Mouse (Mus musculus) cerebellum, adult 2 months (tissue): ENCODE measurements around the gene 1110032F04Rik. TPM values are rescaled to one million over a fixed set of nuclear protein-coding genes. Genes with fewer than 3 reads are reported as not detected.
A peak's percentile ranks its signal among the peaks of the same experiment; 100 is the strongest.

Source experiments
- DNase-seq, 2 experiments: peaks; one replicate each; pipeline ENCODE4 v3.0.0; 2021
- H3K27ac ChIP-seq: fragments of 200-500 bp; 2 replicates; pipeline ENCODE4 v1.5.1; 2012; ENCODE audit warnings: low read length, control low read depth, inconsistent platforms; ENCODE audit not compliant: insufficient read depth
- H3K27me3 ChIP-seq: fragments of 200-500 bp; 2 replicates; pipeline ENCODE4 v1.6.1; 2012; ENCODE audit warnings: inconsistent platforms, mild to moderate bottlenecking, low read length, moderate library complexity; ENCODE audit not compliant: control insufficient read depth, insufficient read depth
- H3K4me1 ChIP-seq: fragments of 200-500 bp; 2 replicates; pipeline ENCODE4 v1.6.1; 2011; ENCODE audit warnings: low read length; ENCODE audit not compliant: control insufficient read depth, insufficient read depth
- H3K4me3 ChIP-seq: fragments of 200-500 bp; replicated peaks from 2 replicates; pipeline ENCODE3; 2011; ENCODE audit warnings: mild to moderate bottlenecking, low read depth, low read length, control low read depth; ENCODE audit not compliant: insufficient read depth
- CTCF ChIP-seq: fragments of 200-500 bp; IDR thresholded peaks from 2 replicates; pipeline ENCODE4 v1.5.1; 2011; ENCODE audit warnings: low read depth, mild to moderate bottlenecking, control low read depth, low read length, moderate library complexity, borderline replicate concordance; ENCODE audit not compliant: insufficient read depth
- POLR2A ChIP-seq: fragments of 200-500 bp; IDR thresholded peaks from 2 replicates; pipeline ENCODE4 v1.6.1; 2011; ENCODE audit warnings: low read length, control low read depth, borderline replicate concordance; ENCODE audit not compliant: insufficient read depth
- WGBS: fragments of 180-500 bp; shearing (Covaris S2); methylation state at CpG from one replicate; pipeline ENCODE4 v1.1.7; 2018; 5-methylcytosine and 5-hydroxymethylcytosine counted together
- polyA plus RNA-seq: library from polyadenylated mRNA; depleted of rRNA; stranded (reverse); fragments of >200 nt; gene quantifications from 2 replicates; pipeline ENCODE4 v1.2.3, GENCODE M21; 2012

The 1110032F04Rik gene
- polyA plus RNA-seq, 1 experiment, result 1.9 TPM

GRCm38 (mm10) chr3:68836857-68837499, 32.4 kb upstream of the 1110032F04Rik start:
- no peaks in the 10 kb centered on the region for H3K4me1 ChIP-seq
- no peaks in the 10 kb centered on the region for H3K27me3 ChIP-seq
- no peak overlapping the region for H3K27ac ChIP-seq
- TF ChIP-seq CTCF (no peak), POLR2A (no peak)
- DNase-seq, result no peak
- H3K4me3 ChIP-seq, result no peak overlapping the region
- WGBS, result 55% methylated on average over 6 of the region's 6 CpGs

GRCm38 (mm10) chr3:68840206-68840605, 29.2 kb upstream of the 1110032F04Rik start:
- WGBS, result 17% methylated on average over 4 of the region's 4 CpGs
- TF ChIP-seq POLR2A (no peak), CTCF (no peak)
- H3K4me1 ChIP-seq, result no peaks in the 10 kb centered on the region
- no peak overlapping the region for H3K27ac ChIP-seq
- H3K4me3 ChIP-seq, result no peak overlapping the region
- H3K27me3 ChIP-seq, result no peaks in the 10 kb centered on the region
- no peak for DNase-seq

- Histone ChIP-seq H3K27ac (no peak overlapping the region), H3K4me1 (no peaks in the 10 kb centered on the region), H3K4me3 (no peak overlapping the region), H3K27me3 (no peaks in the 10 kb centered on the region)
- no peak for TF ChIP-seq POLR2A
- TF ChIP-seq CTCF, result no peak
- no peak for DNase-seq
- 96% methylated on average over 4 of the region's 4 CpGs for WGBS
These were observed 25.4 kb upstream of the 1110032F04Rik start for GRCm38 (mm10) chr3:68844025-68844424.

- DNase-seq, result no peak
- Histone ChIP-seq H3K27me3 (no peaks in the 10 kb centered on the region; the same call in 1 of the 2 replicates), H3K27ac (no peak overlapping the region), H3K4me1 (no peaks in the 10 kb centered on the region), H3K4me3 (no peak overlapping the region)
- WGBS, result 76% methylated on average over 3 of the region's 3 CpGs
- TF ChIP-seq CTCF, result no peak
- no peak for TF ChIP-seq POLR2A
These were observed 21.1 kb upstream of the 1110032F04Rik start for GRCm38 (mm10) chr3:68848323-68848722.

- no peaks in the 10 kb centered on the region for H3K4me1 ChIP-seq
- no peak overlapping the region for H3K27ac ChIP-seq
- 85% methylated on average over 1 of the region's 1 CpGs for WGBS
- no peak for DNase-seq
- H3K4me3 ChIP-seq, result no peak overlapping the region
- TF ChIP-seq CTCF, result no peak
- no peak for TF ChIP-seq POLR2A
- H3K27me3 ChIP-seq, result no peaks in the 10 kb centered on the region; the same call in 1 of the 2 replicates
These were observed 17.0 kb upstream of the 1110032F04Rik start for GRCm38 (mm10) chr3:68852414-68852813.

GRCm38 (mm10) chr3:68869691-68870567, 543 bp downstream of the 1110032F04Rik start:
- Histone ChIP-seq H3K4me3 (peak overlapping the region; percentile 40), H3K4me1 (no peaks in the 10 kb centered on the region), H3K27me3 (no peaks in the 10 kb centered on the region; the same call in 1 of the 2 replicates), H3K27ac (no peak overlapping the region)
- WGBS, result under 1% methylated on average over 96 of the region's 96 CpGs
- DNase-seq, result peak; percentile 4 to 13
- TF ChIP-seq CTCF (peak; percentile 17; the same call in 1 of the 2 replicates), POLR2A (no peak)

- no peak overlapping the region for H3K27ac ChIP-seq
- 7% methylated on average over 15 of the region's 15 CpGs for WGBS
- DNase-seq, result no peak
These were observed 1.2 kb downstream of the 1110032F04Rik start for GRCm38 (mm10) chr3:68870568-68870950.

More at GRCm38 (mm10) chr3:68870568-68870950, 1.2 kb downstream of the 1110032F04Rik start:
- Histone ChIP-seq H3K27me3 (no peaks in the 10 kb centered on the region; the same call in 1 of the 2 replicates), H3K4me3 (no peak overlapping the region), H3K4me1 (no peaks in the 10 kb centered on the region)
- TF ChIP-seq POLR2A (no peak), CTCF (no peak)
